Mouse (Mus musculus) CH12.LX (cell line): ENCODE measurements at regions not wholly inside any gene's neighbourhood (a gene's known extent, or its start where the extent isn't known, plus 50 kb on each side); places are given as distances from the start of the nearest gene placed in this dataset.

Experiments
- DNase-seq: peaks from one replicate; pipeline ENCODE4 v3.0.0-alpha.2; 2013; ENCODE audit errors: extremely low read depth
- H3K27ac ChIP-seq: 2 replicates; pipeline ENCODE4 v1.5.1; 2012; ENCODE audit warnings: low read depth, mild to moderate bottlenecking, control low read depth, moderate library complexity; ENCODE audit not compliant: insufficient read depth
- H3K27me3 ChIP-seq: replicated peaks from 2 replicates; pipeline ENCODE3; 2012; ENCODE audit warnings: inconsistent platforms
- H3K36me3 ChIP-seq, 2 experiments: replicated peaks in 1 of 2; 2 replicates each; pipeline versions ENCODE3 to v1.6.1; 2012; ENCODE audit warnings: inconsistent platforms in 1 of 2, low read length in 1 of 2, mild to moderate bottlenecking in 1 of 2, mixed read lengths in 1 of 2, moderate library complexity in 1 of 2; ENCODE audit not compliant: control insufficient read depth in 1 of 2, insufficient read depth in 1 of 2
- H3K4me1 ChIP-seq, 2 experiments: 2 replicates each; pipeline ENCODE4 v1.6.1; 2012; ENCODE audit warnings: inconsistent platforms in 1 of 2, moderate library complexity in 1 of 2; ENCODE audit not compliant: insufficient read depth in 2 of 2, control insufficient read depth in 1 of 2
- H3K4me2 ChIP-seq: 2 replicates; pipeline ENCODE4 v1.6.1; 2012; ENCODE audit warnings: low read depth, mild to moderate bottlenecking, control low read depth; ENCODE audit not compliant: poor library complexity, insufficient read depth, severe bottlenecking
- H3K4me3 ChIP-seq, 3 experiments: fragments of 150-350 bp in 1 of 3; sonication (generic) in 1 of 3; replicated peaks in 1 of 3; 2 replicates each; pipeline versions ENCODE3 to v1.5.1; 2011 to 2012; ENCODE audit warnings: low read depth in 2 of 3, low read length in 2 of 3, mild to moderate bottlenecking in 2 of 3, moderate library complexity in 2 of 3, control low read depth in 1 of 3, improper control_type of control experiment in 1 of 3, inconsistent platforms in 1 of 3, mixed read lengths in 1 of 3; ENCODE audit not compliant: poor library complexity in 1 of 3
- H3K79me2 ChIP-seq: replicated peaks from 2 replicates; pipeline ENCODE4 v1.6.1; 2012; ENCODE audit warnings: mild to moderate bottlenecking, moderate library complexity; ENCODE audit not compliant: control insufficient read depth, poor library complexity, insufficient read depth, severe bottlenecking; ENCODE audit errors: extremely low read depth
- H3K9ac ChIP-seq: 2 replicates; pipeline ENCODE4 v1.6.1; 2012; ENCODE audit warnings: low read depth, mild to moderate bottlenecking, control low read depth, moderate library complexity; ENCODE audit not compliant: insufficient read depth
- H3K9me3 ChIP-seq: replicated peaks from 2 replicates; pipeline ENCODE3; 2012; ENCODE audit warnings: low read length, inconsistent platforms, mixed read lengths
- BHLHE40 ChIP-seq: IDR thresholded peaks from 2 replicates; pipeline ENCODE4 v1.6.1; 2011; ENCODE audit warnings: mild to moderate bottlenecking, low read depth, low read length, improper control_type of control experiment
- ELF1 ChIP-seq: IDR thresholded peaks from 2 replicates; pipeline ENCODE4 v1.6.1; 2014; ENCODE audit warnings: low read depth, mild to moderate bottlenecking, inconsistent platforms, low read length, improper control_type of control experiment
- ETS1 ChIP-seq: conservative IDR thresholded peaks from 2 replicates; pipeline ENCODE4 v1.6.1; 2012; ENCODE audit warnings: low read depth, mild to moderate bottlenecking, inconsistent platforms, low read length, improper control_type of control experiment, moderate library complexity
- IRF4 ChIP-seq: IDR thresholded peaks from 2 replicates; pipeline ENCODE4 v1.6.1; 2014; ENCODE audit warnings: low read depth, mild to moderate bottlenecking, inconsistent platforms, low read length, improper control_type of control experiment
- MAFK ChIP-seq: IDR thresholded peaks from 2 replicates; pipeline ENCODE4 v1.6.1; 2011; ENCODE audit warnings: low read length, improper control_type of control experiment; ENCODE audit not compliant: insufficient replicate concordance
- MYC ChIP-seq: IDR thresholded peaks from 2 replicates; pipeline ENCODE4 v1.6.1; 2011; ENCODE audit warnings: low read depth, mild to moderate bottlenecking, improper control_type of control experiment, low read length
- NELFE ChIP-seq: IDR thresholded peaks from 2 replicates; pipeline ENCODE4 v1.6.1; 2011; ENCODE audit warnings: low read depth, low read length, improper control_type of control experiment
- POLR2A ChIP-seq: IDR thresholded peaks from 2 replicates; pipeline ENCODE4 v1.6.1; 2011; ENCODE audit warnings: low read depth, mild to moderate bottlenecking, improper control_type of control experiment, low read length
- POLR2AphosphoS2 ChIP-seq: IDR thresholded peaks from 2 replicates; pipeline ENCODE4 v1.6.1; 2011; ENCODE audit warnings: low read depth, low read length, improper control_type of control experiment
- SMC3 ChIP-seq: IDR thresholded peaks from 2 replicates; pipeline ENCODE4 v1.6.1; 2011; ENCODE audit warnings: low read depth, low read length, improper control_type of control experiment
- TBP ChIP-seq: conservative IDR thresholded peaks from 2 replicates; pipeline ENCODE4 v1.6.1; 2011; ENCODE audit warnings: low read depth, low read length, improper control_type of control experiment
- TCF12 ChIP-seq: IDR thresholded peaks from 2 replicates; pipeline ENCODE4 v1.6.1; 2014; ENCODE audit warnings: low read depth, mild to moderate bottlenecking, inconsistent platforms, low read length, improper control_type of control experiment
- USF2 ChIP-seq: conservative IDR thresholded peaks from 2 replicates; pipeline ENCODE4 v1.6.1; 2011; ENCODE audit warnings: low read depth, low read length, improper control_type of control experiment
- ZMIZ1 ChIP-seq: IDR thresholded peaks from 2 replicates; pipeline ENCODE4 v1.6.1; 2012; ENCODE audit warnings: low read depth, mild to moderate bottlenecking, inconsistent platforms, low read length, improper control_type of control experiment
- dilution Hi-C: fragments of 300-500 bp; cut with MboI; formaldehyde crosslinking; loops from 2 replicates; pipeline ENCODE4 v1.14.3; 2020; ENCODE audit warnings: low sequenced_read_pairs; ENCODE audit not compliant: extremely low pct_unique_long_range_greater_than_20kb, extremely low pct_ligation_motif_present
- in situ Hi-C: fragments of 300-500 bp; cut with MboI; formaldehyde crosslinking; loops from 3 replicates; pipeline ENCODE4 v1.14.3; 2019; ENCODE audit warnings: low sequenced_read_pairs, low pct_ligation_motif_present, low pct_unique_long_range_greater_than_20kb, mixed read lengths

- no peak overlapping the region for H3K4me3 ChIP-seq
- no peaks in the 10 kb centered on the region for H3K4me1 ChIP-seq
- no peaks in the 10 kb centered on the region for H3K27me3 ChIP-seq
- H3K27ac ChIP-seq: no peak overlapping the region
- DNase-seq: no peak
- H3K9ac ChIP-seq: no peak overlapping the region
- in situ Hi-C loops: no loop called here
- H3K9me3 ChIP-seq: peaks cover 40% of the 10 kb centered on the region
- no peaks in the 10 kb centered on the region for H3K36me3 ChIP-seq
- H3K79me2 ChIP-seq: no peaks in the 10 kb centered on the region
- TF ChIP-seq MYC: no peak
- TF ChIP-seq ZMIZ1: no peak
- TF ChIP-seq TCF12: no peak
- TF ChIP-seq MAFK: no peak
- no peak for TF ChIP-seq SMC3
- no peak for TF ChIP-seq POLR2A
- dilution Hi-C loops: no loop called here
- H3K4me2 ChIP-seq: no peak overlapping the region
Measured at GRCm38 (mm10) chr6:61063129-61063528, 117.0 kb upstream of the Ccser1 start.

- in situ Hi-C loops: no loop called here
- peaks cover 43% of the 10 kb centered on the region for H3K9me3 ChIP-seq
- no peak overlapping the region for H3K4me2 ChIP-seq
- H3K27me3 ChIP-seq: no peaks in the 10 kb centered on the region
- TF ChIP-seq ZMIZ1 (no peak), POLR2A (no peak), MYC (no peak), USF2 (no peak), BHLHE40 (no peak), TBP (no peak), IRF4 (no peak), POLR2AphosphoS2 (no peak), ETS1 (no peak), NELFE (no peak), ELF1 (no peak)
- DNase-seq: no peak
- dilution Hi-C loops: no loop called here
- H3K9ac ChIP-seq: no peak overlapping the region
- no peaks in the 10 kb centered on the region for H3K36me3 ChIP-seq
- H3K4me3 ChIP-seq: no peak overlapping the region
- H3K4me1 ChIP-seq: no peaks in the 10 kb centered on the region
- H3K79me2 ChIP-seq: no peaks in the 10 kb centered on the region
- no peak overlapping the region for H3K27ac ChIP-seq
Measured at GRCm38 (mm10) chr6:61065769-61066168, 114.4 kb upstream of the Ccser1 start.
